ENCODE assay signal across 8 mouse cellular contexts in the genomic region with DNA sequence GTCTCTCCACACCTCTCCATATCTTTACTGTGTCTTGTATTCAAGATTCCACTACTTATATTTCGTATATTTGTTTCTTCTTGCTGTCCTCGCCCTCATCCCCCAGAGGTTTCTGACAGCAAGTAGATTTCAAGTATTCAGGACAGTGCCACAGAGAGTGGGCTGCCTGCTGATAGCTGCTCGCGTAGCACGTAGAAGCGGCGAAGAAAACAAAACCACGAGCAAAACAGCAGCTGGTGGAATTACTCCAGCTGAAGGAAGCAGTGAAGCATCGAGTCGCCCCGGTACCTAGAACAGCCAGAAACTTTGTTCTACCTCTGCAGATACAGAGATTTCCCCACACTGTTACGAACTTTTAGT. TPM values are rescaled to one million over a fixed set of nuclear protein-coding genes. Genes with fewer than 3 reads are reported as not detected.
DNase-seq lines count a peak whose midpoint lies in the region; ATAC-seq and TF ChIP-seq lines count a peak whose summit lies in the region.

No protein-coding gene starts in this region.

- peak overlapping the region; percentile 77 for H3K9ac ChIP-seq in embryonic facial prominence, embryonic 12.5 days

- peaks cover 6% of the 10 kb centered on the region for H3K27me3 ChIP-seq in Patski
- H3K27me3 ChIP-seq in embryonic facial prominence, embryonic 12.5 days: no peaks in the 10 kb centered on the region

- in situ Hi-C loops in Patski (cut with MboI; ENCODE audit: low pct_unique_long_range_greater_than_20kb): no loop called here

- peak overlapping the region; percentile 93 for H3K27ac ChIP-seq in layer of hippocampus, adult 2 months
- H3K27ac ChIP-seq in embryonic facial prominence, embryonic 12.5 days: peak overlapping the region; percentile 90
- H3K27ac ChIP-seq in macrophage: peak overlapping the region; percentile 85

- CTCF ChIA-PET in Patski (lab: Charles Lee): interaction anchor here (0.9 to 1.5 kb wide), 2 partner anchors 14 to 108 kb away, joined by 3 read pairs; no protein-coding TSS in a partner anchor

- peaks cover 10% of the 10 kb centered on the region for H3K4me1 ChIP-seq in embryonic facial prominence, embryonic 12.5 days

- peak in 1 of 2 experiments; percentile 16 for DNase-seq in layer of hippocampus, adult 2 months (ENCODE audit: low spot score in 2 of 2)
- no peak for DNase-seq in layer of hippocampus, postnatal 14 days (ENCODE audit: low spot score in 2 of 2)
- DNase-seq in Patski (ENCODE audit: low read depth, low spot score): no peak
- DNase-seq in thymus, postnatal 25 days: peak; percentile 47
- DNase-seq in ovary, postnatal 14 days (ENCODE audit: low spot score): no peak

- no peaks in the 10 kb centered on the region for H3K9me3 ChIP-seq in embryonic facial prominence, embryonic 12.5 days

- TF ChIP-seq CTCF in layer of hippocampus, adult 2 months (conservative IDR thresholded peaks at IDR 0.05): no peak
- no peak for TF ChIP-seq CTCF in Patski (IDR thresholded peaks at IDR 0.05)

- H3K4me2 ChIP-seq in embryonic facial prominence, embryonic 12.5 days (replicated peaks): peak overlapping the region; percentile 68

- H3K36me3 ChIP-seq in embryonic facial prominence, embryonic 12.5 days: peaks cover 7% of the 10 kb centered on the region; the same call in 1 of the 2 replicates
- peaks cover 15% of the 10 kb centered on the region for H3K36me3 ChIP-seq in macrophage (ENCODE audit: inconsistent target)

- peak overlapping the region; percentile 89 for H3K4me3 ChIP-seq in layer of hippocampus, adult 2 months
- peak overlapping the region; percentile 77 for H3K4me3 ChIP-seq in embryonic facial prominence, embryonic 12.5 days
- H3K4me3 ChIP-seq in macrophage (ENCODE audit: inconsistent target): peak overlapping the region; percentile 68

- peak; percentile 1 for ATAC-seq in Patski
- no peak for ATAC-seq in embryonic facial prominence, embryonic 12.5 days (ENCODE audit: insufficient number of reproducible peaks, insufficient read depth, low FRiP score, low TSS enrichment)
- ATAC-seq in inflammation-experienced regulatory T-cells, adult 6 months: peak; percentile 36

- WGBS in embryonic facial prominence, embryonic 12.5 days: 17% methylated on average over 12 of the region's 12 CpGs
- WGBS in macrophage (ENCODE audit: missing documents): 9% methylated on average over 12 of the region's 12 CpGs

- H3K79me2 ChIP-seq in macrophage (ENCODE audit: inconsistent target): peaks cover 42% of the 10 kb centered on the region

- POLR2A ChIA-PET in Patski (lab: Charles Lee): interaction anchor here (0.7 kb wide), 1 partner anchor 824 kb away, joined by 4 read pairs; no protein-coding TSS in a partner anchor

RNA-seq across cellular contexts. Expression of a gene that starts 0.4 kb away (rescaled TPM):
- 10 to 100 TPM; 64.0 to 67.1 TPM for total RNA-seq in layer of hippocampus, adult 2 months (2021)
- 10 to 100 TPM; 66.3 to 71.9 TPM for total RNA-seq in layer of hippocampus, postnatal 14 days (2021)
- polyA plus RNA-seq in Patski (2021) (36.6 TPM), macrophage (2018) (40.4 to 47.3 TPM (median 46.4 TPM) in 3 replicates)
- polyA plus RNA-seq in embryonic facial prominence, embryonic 12.5 days (2016; fragmentation: Nextera tagmentation; extraction: Ambion mirVana): 78.3 and 79.8 TPM in 2 replicates
- 10 to 100 TPM; 82.9 to 87.4 (median 86.4) TPM for polyA plus RNA-seq in inflammation-experienced regulatory T-cells, adult 6 months (2017; shearing (Covaris generic))
- total RNA-seq in macrophage (2018; cell fraction: chromatin; rRNA removed): 100 to 1,000 TPM in 5 of 26 experiments, 10 to 100 TPM in 21; 26.4 to 114 (median 66.6) TPM
- total RNA-seq in macrophage (2018; cell fraction: cytosol; rRNA removed): 10 to 100 TPM; 23.7 to 48.9 (median 36.3) TPM
- total RNA-seq in macrophage (2018; cell fraction: nucleus; rRNA removed): 100 to 1,000 TPM in 1 of 26 experiments, 10 to 100 TPM in 25; 24.2 to 109 (median 50.5) TPM
